Mouse (Mus musculus) heart, adult 10 weeks (tissue): ENCODE results near the gene Ly6f. TPM values are rescaled to one million over a fixed set of nuclear protein-coding genes. Genes with fewer than 3 reads are reported as not detected.

ENCODE experiments used
- polyA plus RNA-seq: library from polyadenylated mRNA; stranded (reverse); fragments of 350-450 nt; fragmentation: Illumina TruSeq; extraction: RNeasy Lipid Tissue Mini Kit (QIAGEN cat#74804); gene quantifications from one replicate; pipeline ENCODE4 v1.2.3, GENCODE M21; 2014; ENCODE audit warnings: low read depth, low replicate concordance

The Ly6f gene
- polyA plus RNA-seq, result not detected

GRCm38 (mm10) chr15:75268121-75268520, at the start of gene Ly6f:
Ly6f (plus strand) TSS chr15:75268421.

Other genes starting within 250 kb of the Ly6f start
- gene Ly6c1, start 219.6 kb upstream of the Ly6f start, polyA plus RNA-seq, result 306 TPM
- 1.9 TPM for gene Ly6c2, start 156.5 kb upstream of the Ly6f start, polyA plus RNA-seq
- gene Ly6g, start 113.2 kb upstream of the Ly6f start, polyA plus RNA-seq, result not detected
- not detected for gene BC025446, start 52.0 kb upstream of the Ly6f start, polyA plus RNA-seq